Mouse (Mus musculus): ENCODE data around the gene Carmil1. TPM values are rescaled to one million over a fixed set of nuclear protein-coding genes. Genes with fewer than 3 reads are reported as not detected.

Carmil1 gene
- polyA plus RNA-seq, 1 experiment: not detected

GRCm38 (mm10) chr13:24264760-24265159, 15.8 kb downstream of the Carmil1 start:
- Histone ChIP-seq H3K27ac (ENCODE audit: insufficient read depth, low read depth, low read length) (no peak overlapping the region), H3K4me1 (ENCODE audit: control insufficient read depth, insufficient read depth, low read length) (peaks cover 11% of the 10 kb centered on the region), H3K4me3 (ENCODE audit: insufficient read depth, low read depth, low read length) (no peak overlapping the region)
- TF ChIP-seq POLR2A (IDR thresholded peaks at IDR 0.05; ENCODE audit: insufficient read depth, low read depth, low read length) (no peak), CTCF (IDR thresholded peaks at IDR 0.05; ENCODE audit: insufficient read depth, low read depth, low read length) (no peak)
- WGBS: 93% methylated on average over 5 of the region's 5 CpGs

- no peak for TF ChIP-seq CTCF (IDR thresholded peaks at IDR 0.05; ENCODE audit: insufficient read depth, low read depth, low read length)
- no peak for TF ChIP-seq POLR2A (IDR thresholded peaks at IDR 0.05; ENCODE audit: insufficient read depth, low read depth, low read length)
- H3K4me3 ChIP-seq (ENCODE audit: insufficient read depth, low read depth, low read length): no peak overlapping the region
- H3K4me1 ChIP-seq (ENCODE audit: control insufficient read depth, insufficient read depth, low read length): peaks cover 11% of the 10 kb centered on the region
- H3K27ac ChIP-seq (ENCODE audit: insufficient read depth, low read depth, low read length): no peak overlapping the region
- 85% methylated on average over 4 of the region's 4 CpGs for WGBS
These were observed 17.0 kb downstream of the Carmil1 start for GRCm38 (mm10) chr13:24263560-24263959.

- Histone ChIP-seq H3K4me1 (ENCODE audit: control insufficient read depth, insufficient read depth, low read length) (peaks cover 10% of the 10 kb centered on the region), H3K27ac (ENCODE audit: insufficient read depth, low read depth, low read length) (peak overlapping the region; percentile 40; the same call in 1 of the 2 replicates), H3K4me3 (ENCODE audit: insufficient read depth, low read depth, low read length) (no peak overlapping the region)
- TF ChIP-seq CTCF (IDR thresholded peaks at IDR 0.05; ENCODE audit: insufficient read depth, low read depth, low read length): no peak
- TF ChIP-seq POLR2A (IDR thresholded peaks at IDR 0.05; ENCODE audit: insufficient read depth, low read depth, low read length): no peak
- 52% methylated on average over 10 of the region's 10 CpGs for WGBS
These were observed 19.6 kb downstream of the Carmil1 start for GRCm38 (mm10) chr13:24260751-24261591.

- peaks cover 11% of the 10 kb centered on the region for H3K4me1 ChIP-seq (ENCODE audit: control insufficient read depth, insufficient read depth, low read length)
- WGBS: 73% methylated on average over 6 of the region's 6 CpGs
- TF ChIP-seq POLR2A (IDR thresholded peaks at IDR 0.05; ENCODE audit: insufficient read depth, low read depth, low read length): no peak
- TF ChIP-seq CTCF (IDR thresholded peaks at IDR 0.05; ENCODE audit: insufficient read depth, low read depth, low read length): no peak
- H3K27ac ChIP-seq (ENCODE audit: insufficient read depth, low read depth, low read length): no peak overlapping the region
- H3K4me3 ChIP-seq (ENCODE audit: insufficient read depth, low read depth, low read length): no peak overlapping the region
These were observed 22.8 kb downstream of the Carmil1 start for GRCm38 (mm10) chr13:24257809-24258208.

- Histone ChIP-seq H3K27ac (ENCODE audit: insufficient read depth, low read depth, low read length) (no peak overlapping the region), H3K4me3 (ENCODE audit: insufficient read depth, low read depth, low read length) (no peak overlapping the region), H3K4me1 (ENCODE audit: control insufficient read depth, insufficient read depth, low read length) (peaks cover 9% of the 10 kb centered on the region)
- WGBS: 10% methylated on average over 2 of the region's 2 CpGs
- TF ChIP-seq CTCF (IDR thresholded peaks at IDR 0.05; ENCODE audit: insufficient read depth, low read depth, low read length) (no peak), POLR2A (IDR thresholded peaks at IDR 0.05; ENCODE audit: insufficient read depth, low read depth, low read length) (no peak)
These were observed 26.6 kb downstream of the Carmil1 start for GRCm38 (mm10) chr13:24253989-24254388.

- 37% methylated on average over 3 of the region's 3 CpGs for WGBS
- H3K4me1 ChIP-seq (ENCODE audit: control insufficient read depth, insufficient read depth, low read length): peaks cover 9% of the 10 kb centered on the region
- H3K27ac ChIP-seq (ENCODE audit: insufficient read depth, low read depth, low read length): no peak overlapping the region
- no peak for TF ChIP-seq POLR2A (IDR thresholded peaks at IDR 0.05; ENCODE audit: insufficient read depth, low read depth, low read length)
- TF ChIP-seq CTCF (IDR thresholded peaks at IDR 0.05; ENCODE audit: insufficient read depth, low read depth, low read length): no peak
- no peak overlapping the region for H3K4me3 ChIP-seq (ENCODE audit: insufficient read depth, low read depth, low read length)
These were observed 27.0 kb downstream of the Carmil1 start for GRCm38 (mm10) chr13:24253551-24253950.

- H3K27ac ChIP-seq (ENCODE audit: insufficient read depth, low read depth, low read length): no peak overlapping the region
- 92% methylated on average over 7 of the region's 7 CpGs for WGBS
- no peak overlapping the region for H3K4me3 ChIP-seq (ENCODE audit: insufficient read depth, low read depth, low read length)
- peaks cover 14% of the 10 kb centered on the region for H3K4me1 ChIP-seq (ENCODE audit: control insufficient read depth, insufficient read depth, low read length)
- no peak for TF ChIP-seq CTCF (IDR thresholded peaks at IDR 0.05; ENCODE audit: insufficient read depth, low read depth, low read length)
- TF ChIP-seq POLR2A (IDR thresholded peaks at IDR 0.05; ENCODE audit: insufficient read depth, low read depth, low read length): no peak
These were observed 29.4 kb downstream of the Carmil1 start for GRCm38 (mm10) chr13:24251236-24251635.

- no peak overlapping the region for H3K4me3 ChIP-seq (ENCODE audit: insufficient read depth, low read depth, low read length)
- TF ChIP-seq POLR2A (IDR thresholded peaks at IDR 0.05; ENCODE audit: insufficient read depth, low read depth, low read length): no peak
- no peak for TF ChIP-seq CTCF (IDR thresholded peaks at IDR 0.05; ENCODE audit: insufficient read depth, low read depth, low read length)
- peaks cover 22% of the 10 kb centered on the region for H3K4me1 ChIP-seq (ENCODE audit: control insufficient read depth, insufficient read depth, low read length)
- peak overlapping the region; percentile 34; the same call in 1 of the 2 replicates for H3K27ac ChIP-seq (ENCODE audit: insufficient read depth, low read depth, low read length)
- WGBS: 46% methylated on average over 5 of the region's 5 CpGs
These were observed 32.7 kb downstream of the Carmil1 start for GRCm38 (mm10) chr13:24247928-24248327.

GRCm38 (mm10) chr13:24247441-24247840, 33.2 kb downstream of the Carmil1 start:
- TF ChIP-seq POLR2A (IDR thresholded peaks at IDR 0.05; ENCODE audit: insufficient read depth, low read depth, low read length) (no peak), CTCF (IDR thresholded peaks at IDR 0.05; ENCODE audit: insufficient read depth, low read depth, low read length) (no peak)
- Histone ChIP-seq H3K27ac (ENCODE audit: insufficient read depth, low read depth, low read length) (no peak overlapping the region), H3K4me1 (ENCODE audit: control insufficient read depth, insufficient read depth, low read length) (peaks cover 24% of the 10 kb centered on the region), H3K4me3 (ENCODE audit: insufficient read depth, low read depth, low read length) (no peak overlapping the region)
- 49% methylated on average over 3 of the region's 3 CpGs for WGBS

All from olfactory bulb, adult 2 months (tissue).